Mouse (Mus musculus) thymus, postnatal 14 days (tissue): Measurements from ENCODE around the gene Git1.

Experiments
- DNase-seq: peaks from one replicate; pipeline ENCODE4 v3.0.0; 2021

Git1 gene

DNA sequence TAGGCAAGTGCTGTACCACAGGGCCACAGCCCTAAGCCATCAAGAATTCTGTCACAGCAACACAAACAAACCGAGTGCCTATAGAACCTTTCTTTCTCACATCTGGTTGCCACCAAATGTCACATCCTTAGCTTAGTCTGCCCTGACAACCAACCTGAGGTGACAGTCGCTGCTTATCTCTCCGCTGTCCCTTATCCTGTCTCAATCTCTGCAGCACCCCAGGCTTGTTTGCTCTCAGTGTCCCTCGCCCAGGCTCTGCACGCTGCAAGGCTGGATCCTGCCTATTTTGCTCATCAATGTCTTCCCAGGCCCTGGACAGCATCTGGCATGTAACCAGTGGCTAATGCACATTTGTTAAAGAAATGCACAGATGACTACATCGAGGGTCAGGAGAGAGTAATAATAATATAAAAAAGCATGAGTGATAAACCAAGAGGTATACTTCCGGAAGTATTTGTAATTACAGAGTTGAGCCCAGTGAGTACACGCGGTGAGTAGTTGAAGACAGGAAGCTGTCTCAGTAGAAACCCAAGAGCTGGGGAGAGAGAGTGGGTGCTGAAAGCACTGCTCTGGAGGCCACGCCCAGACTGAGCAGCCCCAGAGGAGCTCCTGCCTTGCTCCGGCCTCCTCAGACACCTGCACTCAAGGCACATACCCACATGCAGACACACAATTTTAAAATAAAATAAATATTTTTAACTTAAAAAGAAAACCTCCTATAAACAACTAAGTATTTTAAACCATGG is 9.7 kb upstream of the Git1 start:
- DNase-seq = peak; percentile 84

DNA sequence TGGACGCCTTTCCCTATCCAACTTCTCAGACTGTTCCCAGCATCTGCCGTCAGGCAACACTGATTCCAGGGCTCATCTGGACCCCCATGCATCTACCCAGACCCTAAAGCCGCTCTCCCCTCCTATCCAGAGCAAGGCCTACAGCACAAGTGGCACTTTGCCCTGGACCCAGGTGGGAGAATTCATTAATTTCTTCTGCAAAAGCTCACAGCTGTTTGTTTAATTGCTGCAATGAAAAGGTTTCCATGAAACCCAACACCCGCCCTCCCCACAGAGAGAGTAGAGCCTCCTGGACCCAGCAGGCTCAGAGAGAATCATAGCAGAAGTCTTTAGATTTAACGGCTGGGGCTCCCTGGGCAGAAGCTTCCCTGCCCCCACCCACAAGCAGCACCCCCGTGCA is 8.1 kb upstream of the Git1 start:
- DNase-seq = no peak

DNA sequence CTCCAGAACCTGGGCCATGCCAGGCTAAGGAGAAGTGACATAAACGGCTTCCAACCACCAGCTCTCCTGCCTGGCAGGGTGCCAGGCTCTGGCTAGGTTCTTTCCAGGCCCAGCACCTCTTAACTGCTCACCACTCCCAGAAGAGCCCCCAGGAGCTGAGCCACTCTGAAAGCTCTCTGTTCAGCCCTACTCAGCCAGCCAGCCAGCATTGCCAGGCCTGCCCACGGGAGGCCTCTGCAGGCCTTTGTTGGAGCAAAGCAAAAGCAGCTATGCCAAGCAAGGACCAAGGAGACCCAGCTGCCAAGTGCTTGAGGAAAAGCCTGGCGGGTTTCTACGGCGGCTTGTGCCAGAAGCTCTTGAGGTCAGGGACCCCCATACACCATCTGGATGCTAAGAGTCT is 6.6 kb upstream of the Git1 start:
- no peak for DNase-seq

DNA sequence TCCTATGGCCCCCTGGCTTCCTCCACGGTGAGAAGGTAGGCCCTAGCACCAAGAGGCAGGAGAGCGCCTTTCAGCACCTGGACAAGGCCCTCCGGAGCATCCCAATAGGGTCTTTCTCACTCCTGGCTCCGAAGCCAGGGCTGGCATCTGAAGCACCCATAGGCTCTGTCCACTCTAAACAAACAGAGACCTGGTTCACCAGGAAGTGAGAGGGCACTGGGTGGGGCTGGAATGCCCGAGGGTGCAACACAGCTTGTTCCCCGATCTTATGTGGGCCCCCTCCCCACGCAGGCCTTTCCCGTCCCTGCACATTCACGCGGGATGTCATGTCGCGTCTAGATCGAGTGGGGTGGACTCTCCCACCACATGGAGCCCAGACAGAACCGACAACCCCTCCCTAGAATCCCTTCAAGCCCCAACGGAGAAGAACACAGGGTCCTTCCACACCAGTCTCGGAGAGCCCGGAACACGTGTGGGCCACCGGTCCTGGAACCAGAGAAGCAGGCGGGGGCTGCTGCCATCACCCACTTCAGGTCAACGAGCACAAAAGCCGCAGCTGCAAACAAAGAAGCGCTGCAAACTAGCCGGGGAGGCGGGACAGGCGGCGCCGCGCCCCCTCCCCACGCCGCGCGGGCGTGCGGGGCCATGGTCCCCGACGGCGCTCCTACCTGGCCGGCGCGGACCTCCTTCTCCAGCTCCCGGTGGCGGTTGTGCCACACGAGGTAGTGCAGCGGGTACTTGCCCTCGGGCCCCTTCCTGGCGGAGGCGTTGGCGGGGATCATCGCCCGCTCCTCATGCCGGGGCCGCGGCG is 4.4 kb upstream of the Git1 start:
- peak; percentile 55 for DNase-seq

DNA sequence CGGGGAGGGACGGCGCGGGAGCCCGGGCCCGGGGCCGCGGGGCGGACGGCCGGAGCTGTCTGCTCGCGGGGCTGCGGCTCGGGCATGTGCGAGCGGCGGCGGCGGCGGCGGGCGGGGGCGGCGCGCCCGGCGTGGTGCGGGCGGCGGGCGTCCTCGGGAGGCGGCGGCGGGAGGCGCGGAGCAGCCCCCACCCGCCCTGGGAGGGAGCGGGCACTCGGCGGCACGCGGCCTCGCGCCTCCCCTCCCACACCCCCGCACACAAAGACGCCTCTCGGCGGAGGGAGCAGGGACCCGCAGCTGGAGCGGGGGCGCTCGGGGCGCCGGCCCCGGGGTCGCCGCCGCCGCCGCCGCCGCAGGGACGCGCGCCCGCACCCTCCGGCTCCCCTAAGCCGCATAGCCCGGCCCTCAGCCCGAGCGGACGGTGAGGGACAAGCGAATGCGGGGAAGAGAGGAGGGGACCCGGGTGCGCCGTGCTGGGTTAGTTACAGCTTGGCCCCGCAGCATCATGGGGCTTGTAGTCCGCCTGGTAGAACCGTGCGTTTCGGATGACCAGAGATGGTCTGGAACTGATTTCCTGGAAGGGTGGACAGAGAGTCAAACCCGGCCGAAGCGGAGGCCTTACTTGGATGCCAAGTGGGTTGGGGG is 3.6 kb upstream of the Git1 start, which contains the start of gene Ankrd13b:
TSS of gene Ankrd13b (minus strand) at position 88 of the 645 bp plus-strand sequence.
- DNase-seq = peak; percentile 68

DNA sequence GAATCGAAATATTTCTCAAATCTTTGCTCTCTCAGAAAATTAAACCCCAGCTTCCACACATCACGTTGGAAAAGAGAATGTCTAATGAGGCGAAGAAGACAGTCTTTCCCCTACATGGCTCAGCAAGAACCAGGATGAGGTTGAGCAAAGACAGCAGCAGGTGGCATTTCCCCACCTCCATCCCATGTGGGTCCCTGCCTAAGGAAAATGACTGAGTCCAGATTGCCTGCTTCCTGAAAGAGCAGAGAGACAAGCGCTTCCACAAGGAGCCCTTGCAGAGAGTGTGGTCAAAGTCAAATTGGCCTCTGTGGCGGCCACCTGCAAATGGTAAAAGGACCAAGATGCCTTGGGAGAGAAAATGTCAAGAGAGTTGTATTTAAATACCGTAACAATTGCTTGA is 2.9 kb upstream of the Git1 start:
- DNase-seq = no peak

DNA sequence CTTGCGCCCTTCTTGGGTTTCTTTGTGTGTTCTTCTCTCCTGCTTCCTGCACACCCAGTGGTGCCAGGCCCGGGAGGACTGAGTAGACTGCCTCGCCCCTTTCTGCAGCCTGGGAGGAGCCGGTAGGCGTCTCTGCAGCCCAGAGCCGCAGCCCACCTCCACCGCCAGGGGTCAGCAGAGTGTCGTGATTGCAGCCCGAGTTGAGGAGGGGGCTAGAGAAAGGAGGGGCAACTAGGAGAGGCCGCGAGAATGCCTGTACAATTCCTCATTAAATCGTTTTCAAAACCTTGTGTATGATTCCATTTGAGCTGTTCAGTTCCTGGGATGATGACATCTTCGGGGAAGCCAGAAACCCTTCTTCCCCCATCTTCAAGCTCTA is 2.2 kb upstream of the Git1 start:
- DNase-seq = peak; percentile 96

DNA sequence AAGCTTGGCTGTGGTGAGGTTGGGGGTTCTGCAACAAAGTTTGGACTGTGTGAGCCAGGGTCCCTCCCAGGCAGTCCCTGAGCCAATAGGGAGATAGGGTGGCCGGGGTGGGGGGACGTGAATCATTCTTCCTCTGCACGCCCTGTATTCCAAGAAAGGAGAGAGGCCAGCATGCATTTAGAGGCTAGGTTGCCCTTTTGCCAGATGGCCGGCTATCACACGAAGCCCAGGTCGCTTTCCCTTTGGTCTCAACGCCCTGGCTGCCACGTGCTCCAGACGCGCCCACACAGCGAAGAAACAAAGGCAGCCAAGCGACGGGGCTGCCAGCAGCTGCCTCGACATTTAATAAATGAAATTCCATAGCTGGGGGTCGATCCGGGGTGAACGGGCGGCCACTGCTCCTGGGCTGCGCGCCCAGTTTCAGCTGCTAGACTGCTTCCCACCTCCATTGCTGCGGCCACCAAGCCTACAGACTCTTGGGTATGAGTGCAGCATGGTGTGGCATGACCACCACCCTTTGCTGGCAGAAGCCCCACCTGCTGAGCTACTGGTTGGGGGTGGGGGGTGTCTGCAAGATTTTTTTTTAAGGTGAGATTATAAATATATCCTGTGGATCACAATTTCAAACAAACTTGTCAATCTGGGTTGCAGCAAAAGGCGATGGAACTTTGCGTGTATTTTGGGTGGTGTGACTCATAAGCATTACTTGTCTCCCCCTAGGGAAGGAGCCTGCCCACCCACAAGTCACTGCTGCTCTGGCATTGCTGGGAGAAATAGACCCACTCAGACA is 1.7 kb upstream of the Git1 start:
- peak; percentile 35 for DNase-seq

DNA sequence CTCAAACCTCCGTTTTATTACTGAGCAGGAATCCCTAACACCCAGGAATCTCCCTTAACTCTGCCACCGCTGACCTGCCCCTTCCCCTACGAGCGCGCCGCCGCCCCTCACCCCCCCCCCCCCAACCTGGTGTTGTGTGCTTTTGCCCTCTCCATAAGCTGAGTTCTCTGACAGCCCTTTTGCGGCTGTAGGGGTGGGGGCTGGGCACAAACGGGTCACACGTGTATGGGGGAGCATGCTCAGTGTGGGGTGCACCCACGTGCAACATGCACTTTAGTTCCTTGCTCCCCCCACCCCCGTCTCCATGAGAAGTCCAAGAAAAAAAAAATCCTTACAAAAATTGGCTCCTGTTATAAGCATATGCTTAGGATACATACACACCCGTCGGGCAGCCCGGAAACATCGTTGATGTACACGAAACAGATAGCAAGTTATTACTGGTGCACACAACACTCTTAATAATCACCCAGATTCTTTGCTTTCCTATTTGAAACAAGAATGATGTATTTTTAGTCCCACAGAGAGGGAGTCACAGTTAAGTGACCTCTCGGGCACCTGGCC is 971 bp upstream of the Git1 start:
- DNase-seq = peak; percentile 71

DNA sequence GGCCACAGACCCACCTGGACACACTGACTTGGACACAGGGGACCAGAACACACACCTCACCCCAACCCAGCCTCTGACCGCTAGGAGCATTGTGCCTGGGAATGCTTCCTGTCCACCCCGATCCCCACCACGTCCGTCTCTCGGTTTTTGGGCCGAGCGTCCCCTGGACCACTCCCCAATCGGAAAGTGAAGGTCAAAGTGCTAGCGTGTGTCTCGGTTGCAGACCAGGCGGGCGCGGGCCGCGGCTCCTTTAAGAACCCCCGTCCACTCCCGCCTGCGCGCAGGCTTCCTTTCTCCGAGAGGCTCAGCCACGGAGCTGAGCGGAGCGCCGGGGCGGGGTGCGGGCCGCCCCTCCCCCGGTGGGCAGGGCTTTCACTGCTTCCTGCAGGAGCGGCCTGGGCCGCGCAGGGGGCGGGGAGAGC is 440 bp upstream of the Git1 start:
- DNase-seq = peak; percentile 96

DNA sequence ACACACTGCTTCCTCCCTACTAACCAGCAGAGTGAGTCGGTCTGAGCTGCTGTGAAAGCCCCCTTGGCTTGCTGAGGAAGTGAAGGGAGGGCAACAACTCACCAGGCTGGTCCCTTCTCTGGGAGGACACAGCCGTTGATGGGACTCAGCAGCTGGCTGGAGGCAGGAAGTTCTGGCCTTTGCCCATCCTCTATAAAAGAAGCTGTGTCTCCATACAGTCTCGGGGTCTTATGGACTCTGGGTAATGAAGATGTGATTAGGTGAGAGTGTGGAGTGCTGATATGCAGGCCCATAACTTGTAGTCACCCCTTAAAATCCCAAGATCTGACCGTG is 948 bp downstream of the Git1 start:
- no peak for DNase-seq

DNA sequence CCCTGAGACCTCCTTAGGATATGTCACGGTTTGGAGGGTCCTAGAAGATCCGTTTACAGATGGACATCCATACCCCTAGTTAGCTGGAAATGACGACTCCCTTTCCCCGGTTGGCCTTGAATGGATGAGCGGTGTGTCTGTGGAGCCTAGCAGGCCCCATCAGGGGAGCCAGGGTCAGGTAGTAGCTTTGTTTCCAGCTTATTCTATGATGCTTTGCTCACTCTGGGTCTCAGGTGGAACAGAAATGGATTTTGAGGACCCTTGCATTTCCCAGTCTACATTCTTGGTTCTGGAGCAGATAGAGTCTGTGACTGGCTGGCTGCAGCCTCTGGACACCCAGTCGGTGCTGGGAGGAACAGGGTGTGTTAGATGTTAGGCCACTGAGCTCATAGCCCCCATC is 1.4 kb downstream of the Git1 start:
- DNase-seq = no peak

DNA sequence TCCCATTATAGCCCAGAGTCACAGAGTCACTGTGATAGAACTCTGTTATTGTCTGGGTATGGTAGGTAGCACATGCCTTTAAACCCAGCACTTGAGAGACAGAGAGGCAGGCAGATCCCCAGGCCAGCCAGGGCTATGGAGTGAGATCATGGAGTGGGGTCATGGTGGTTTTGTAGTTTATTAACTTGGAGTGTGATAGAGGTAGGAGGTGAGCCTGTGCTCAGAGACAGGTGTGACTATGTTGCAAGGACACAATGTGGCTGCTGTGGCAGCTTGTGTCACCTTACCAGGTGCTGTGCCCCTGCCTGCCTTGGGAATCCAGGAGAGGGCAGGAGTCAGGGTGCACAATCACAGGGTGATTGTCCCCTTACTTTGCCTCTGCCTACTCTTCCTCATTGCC is 2.1 kb downstream of the Git1 start:
- DNase-seq = no peak

DNA sequence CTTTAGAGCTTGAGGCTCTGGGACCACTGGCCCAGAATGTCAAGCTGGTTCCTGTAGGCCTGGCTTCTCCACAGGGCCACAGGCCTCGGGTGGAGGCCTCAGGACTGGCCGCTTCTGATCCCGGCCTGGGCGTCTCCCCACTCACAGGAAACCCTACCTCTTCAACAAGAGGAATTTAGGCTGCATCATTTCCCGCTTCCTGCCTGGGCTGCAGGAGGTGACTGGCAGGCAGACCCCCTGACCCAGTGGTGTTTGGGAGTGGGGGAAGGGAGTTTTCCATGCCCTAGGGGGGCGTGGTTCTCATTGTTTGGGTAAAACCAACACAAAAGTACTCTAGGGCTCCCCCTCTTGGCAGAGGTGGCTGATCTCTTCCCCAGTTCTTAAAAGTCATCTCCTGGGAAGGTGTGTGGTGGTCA is 4.0 kb downstream of the Git1 start:
- peak; percentile 80 for DNase-seq

DNA sequence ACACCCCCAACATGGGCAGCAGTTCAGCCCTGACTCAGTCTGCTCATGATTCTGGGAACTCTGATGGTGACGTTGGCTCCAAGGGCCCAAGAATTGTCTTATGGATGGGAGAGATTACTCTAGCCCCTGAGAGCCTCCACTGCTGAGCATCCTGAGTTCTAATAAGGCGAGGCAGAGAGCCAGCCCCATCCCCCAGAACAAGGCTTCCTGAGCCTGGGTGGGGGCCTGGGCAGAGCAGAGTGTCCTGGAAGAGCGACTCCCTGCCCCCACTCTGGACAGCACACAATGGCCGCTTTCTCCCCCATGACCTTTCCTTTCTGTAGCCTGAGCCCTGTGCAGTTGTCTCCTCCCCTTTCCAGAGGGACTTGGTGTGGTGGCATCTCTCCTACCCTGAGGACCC is 4.5 kb downstream of the Git1 start:
- no peak for DNase-seq

DNA sequence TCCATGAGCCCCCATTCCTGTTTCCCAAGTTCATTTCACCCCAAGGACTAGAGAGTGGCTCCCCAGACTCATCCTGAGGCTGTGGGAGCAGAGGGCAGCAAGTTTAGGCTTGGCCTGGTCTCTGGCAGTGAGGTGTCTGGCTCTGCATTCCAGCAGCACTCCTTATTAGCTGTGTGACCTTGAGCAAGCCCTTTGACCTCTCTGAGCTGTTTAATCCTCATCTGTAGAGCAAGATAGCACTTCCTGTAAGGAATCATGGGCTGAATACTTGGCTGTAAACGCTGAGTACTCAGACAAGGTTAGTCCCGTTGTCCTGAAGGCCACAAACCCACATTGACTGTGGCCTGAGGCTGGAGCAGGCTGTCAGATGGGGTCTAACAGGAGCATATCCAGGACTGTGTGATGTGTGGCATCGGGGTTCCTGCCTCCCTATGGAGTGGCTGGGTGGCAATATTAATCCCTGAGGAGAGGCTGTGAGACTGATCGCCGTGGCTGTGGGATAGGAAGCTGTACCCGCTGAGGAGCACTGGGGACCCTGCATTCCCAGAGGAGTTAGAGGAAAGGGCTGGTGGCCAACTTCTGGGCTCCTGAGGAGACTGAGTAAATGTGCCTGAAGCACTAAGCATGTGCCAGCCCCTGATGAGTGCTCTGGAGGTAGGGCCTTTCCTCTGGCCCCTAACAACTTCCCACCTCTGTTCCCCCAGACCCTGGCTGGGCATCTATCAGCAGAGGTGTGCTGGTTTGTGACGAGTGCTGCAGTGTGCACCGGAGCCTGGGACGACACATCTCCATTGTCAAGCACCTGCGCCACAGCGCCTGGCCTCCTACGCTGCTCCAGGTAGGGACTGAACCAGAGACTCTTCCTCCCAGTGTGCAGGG is 5.1 kb downstream of the Git1 start:
- DNase-seq = no peak

DNA sequence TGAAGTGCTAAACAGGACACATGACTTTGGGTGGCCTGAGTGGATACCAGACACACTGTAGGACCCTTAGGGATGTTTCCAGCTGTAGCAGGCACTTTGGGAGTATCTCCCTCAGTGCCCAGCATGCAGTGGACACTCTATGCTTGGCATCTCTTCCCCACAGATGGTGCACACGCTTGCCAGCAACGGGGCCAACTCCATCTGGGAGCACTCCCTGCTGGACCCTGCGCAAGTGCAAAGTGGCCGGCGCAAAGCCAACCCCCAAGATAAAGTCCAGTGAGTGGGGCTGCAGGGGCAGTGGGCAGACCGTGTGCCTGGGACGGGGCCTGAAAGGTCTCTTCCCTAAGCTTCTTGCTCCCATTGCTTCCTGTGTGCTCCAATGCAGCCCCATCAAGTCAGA is 6.0 kb downstream of the Git1 start:
- DNase-seq = no peak

DNA sequence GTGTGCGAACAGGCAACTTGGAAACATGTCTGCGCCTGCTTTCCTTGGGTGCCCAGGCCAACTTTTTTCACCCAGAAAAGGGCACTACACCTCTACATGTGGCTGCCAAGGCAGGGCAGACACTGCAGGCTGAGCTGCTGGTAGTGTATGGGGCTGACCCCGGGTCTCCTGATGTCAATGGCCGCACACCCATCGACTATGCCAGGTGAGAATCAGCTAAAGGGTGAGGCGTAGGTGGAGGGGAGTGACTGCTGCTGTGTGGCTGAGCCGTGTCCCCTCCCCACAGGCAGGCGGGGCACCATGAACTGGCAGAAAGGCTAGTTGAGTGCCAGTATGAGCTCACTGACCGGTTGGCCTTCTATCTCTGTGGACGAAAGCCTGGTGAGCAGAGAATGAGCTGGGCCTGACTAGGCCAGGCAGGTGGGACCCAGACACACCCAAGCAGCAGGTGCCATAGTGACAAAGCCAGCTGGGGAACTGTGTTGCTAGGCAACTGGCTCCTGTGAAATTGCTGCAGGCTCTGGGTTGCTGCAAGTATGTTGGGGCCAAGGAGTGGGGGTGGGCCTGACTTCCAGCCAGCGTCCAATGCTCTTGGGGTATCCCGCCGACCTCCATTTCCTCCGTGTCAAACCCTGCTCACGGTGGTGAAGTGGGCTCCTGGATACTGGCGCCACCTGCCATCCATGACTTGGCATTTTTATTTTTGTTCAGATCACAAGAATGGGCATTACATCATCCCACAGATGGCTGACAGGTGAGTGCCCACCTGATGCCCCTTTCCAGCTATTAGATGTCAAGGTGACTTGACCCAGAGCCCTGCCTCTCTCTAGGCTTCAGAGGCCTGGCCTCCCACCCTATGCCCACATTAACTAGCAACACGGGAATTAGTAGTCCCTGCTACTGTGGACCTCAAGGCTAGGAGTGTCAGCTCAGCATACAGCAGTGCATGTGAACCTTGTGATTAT is 7.3 kb downstream of the Git1 start:
- DNase-seq = peak; percentile 26

DNA sequence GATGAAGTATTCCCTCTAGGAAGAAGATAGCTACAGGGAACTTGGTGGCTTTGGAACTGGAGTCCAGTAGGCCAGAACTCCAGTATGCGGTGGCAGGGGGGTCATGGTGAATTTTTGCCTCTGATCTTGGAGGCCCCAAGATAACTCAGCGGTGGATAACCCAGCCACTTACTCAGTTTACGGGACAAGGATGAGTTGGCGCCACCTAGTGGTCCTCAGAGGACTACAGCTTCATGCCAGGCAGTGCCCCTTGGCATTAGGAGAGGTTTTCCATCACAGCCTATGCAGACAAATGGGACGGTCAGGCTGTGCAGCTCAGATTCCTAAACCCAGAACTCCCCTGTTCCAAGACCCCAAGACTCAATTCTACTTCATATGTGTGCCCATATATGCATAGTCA is 8.0 kb downstream of the Git1 start:
- DNase-seq = peak; percentile 81

DNA sequence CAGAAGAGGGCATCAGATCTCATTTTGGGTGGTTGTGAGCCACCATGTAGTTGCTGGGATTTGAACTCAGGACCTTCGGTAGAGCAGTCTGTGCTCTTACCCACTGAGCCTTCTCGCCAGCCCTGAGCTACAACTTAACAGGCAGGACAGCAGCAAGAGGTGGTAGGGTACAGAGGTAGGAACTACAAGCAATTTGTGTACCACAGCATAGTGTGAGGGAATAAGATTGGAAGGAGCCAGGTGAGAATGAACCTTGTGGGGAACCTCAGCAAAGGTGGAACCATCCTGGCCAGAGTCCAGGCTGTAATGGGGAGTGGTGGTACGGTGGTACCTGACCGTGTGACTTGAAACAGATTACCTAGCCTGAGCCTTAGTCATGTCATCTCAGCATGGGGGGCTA is 8.6 kb downstream of the Git1 start:
- no peak for DNase-seq

DNA sequence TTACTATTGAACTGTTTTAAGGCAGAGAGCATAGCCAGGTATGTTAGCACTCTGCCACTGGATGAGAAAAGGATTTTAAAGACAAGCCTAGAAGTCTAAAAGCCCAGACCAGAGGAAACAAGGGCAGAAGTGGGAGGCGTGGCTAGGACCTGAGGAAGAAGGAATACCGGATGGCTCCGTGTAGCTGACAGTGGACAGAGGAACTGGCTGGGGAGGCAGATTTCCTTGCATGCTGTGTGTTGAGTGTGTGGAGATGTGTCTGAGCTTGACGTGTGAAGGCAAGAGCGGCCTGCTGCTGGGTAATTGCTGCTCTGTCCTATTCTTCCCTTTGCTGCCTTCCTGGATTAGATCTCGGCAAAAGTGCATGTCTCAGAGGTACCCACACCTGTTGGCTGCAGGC is 9.1 kb downstream of the Git1 start:
- no peak for DNase-seq
